ENCODE assay signal across 8 mouse cellular contexts in genomic region chr13:21166936-21167909, GRCm38 (mm10). TPM values are rescaled to one million over a fixed set of nuclear protein-coding genes. Genes with fewer than 3 reads are reported as not detected.
DNase-seq lines count a peak whose midpoint lies in the region; ATAC-seq and TF ChIP-seq lines count a peak whose summit lies in the region.

No protein-coding gene starts in this region.

- under 1% methylated on average over 27 of the region's 27 CpGs for WGBS in embryonic facial prominence, embryonic 11.5 days
- WGBS in limb, embryonic 14.5 days, result under 1% methylated on average over 27 of the region's 27 CpGs
- WGBS in midbrain, embryonic 15.5 days, result under 1% methylated on average over 27 of the region's 27 CpGs

- no peaks in the 10 kb centered on the region for H3K9me3 ChIP-seq in embryonic facial prominence, embryonic 11.5 days (replicated peaks; ENCODE audit: control insufficient read depth, low read length)
- no peaks in the 10 kb centered on the region for H3K9me3 ChIP-seq in limb, embryonic 14.5 days (ENCODE audit: control insufficient read depth, low read length)
- H3K9me3 ChIP-seq in midbrain, embryonic 15.5 days, result no peaks in the 10 kb centered on the region

- no peaks in the 10 kb centered on the region for H3K4me1 ChIP-seq in embryonic facial prominence, embryonic 11.5 days (ENCODE audit: control insufficient read depth, insufficient read depth, low read length)
- H3K4me1 ChIP-seq in limb, embryonic 14.5 days (ENCODE audit: control insufficient read depth, insufficient read depth, low read length), result peaks cover 6% of the 10 kb centered on the region; the same call in 1 of the 2 replicates
- peaks cover 21% of the 10 kb centered on the region for H3K4me1 ChIP-seq in midbrain, embryonic 15.5 days

- H3K36me3 ChIP-seq in embryonic facial prominence, embryonic 11.5 days (replicated peaks; ENCODE audit: control insufficient read depth, insufficient read depth, low read depth, low read length), result no peaks in the 10 kb centered on the region
- H3K36me3 ChIP-seq in limb, embryonic 14.5 days (ENCODE audit: control insufficient read depth, insufficient read depth, low read length), result no peaks in the 10 kb centered on the region
- H3K36me3 ChIP-seq in midbrain, embryonic 15.5 days (replicated peaks), result no peaks in the 10 kb centered on the region

- peak overlapping the region; percentile 10; the same call in 1 of the 2 replicates for H3K9ac ChIP-seq in embryonic facial prominence, embryonic 11.5 days (replicated peaks; ENCODE audit: low read length)
- H3K9ac ChIP-seq in limb, embryonic 14.5 days (ENCODE audit: low read depth, low read length, severe bottlenecking), result peak overlapping the region; percentile 45
- H3K9ac ChIP-seq in midbrain, embryonic 15.5 days, result peak overlapping the region; percentile 34

- no peak overlapping the region for H3K27ac ChIP-seq in embryonic facial prominence, embryonic 11.5 days (replicated peaks; ENCODE audit: low read depth, low read length)
- peak overlapping the region; percentile 15 for H3K27ac ChIP-seq in limb, embryonic 14.5 days (replicated peaks; ENCODE audit: low read depth, low read length)
- peak overlapping the region; percentile 25; the same call in 1 of the 2 replicates for H3K27ac ChIP-seq in midbrain, embryonic 15.5 days

- peak; percentile 40; the same call in 1 of the 2 replicates for ATAC-seq in embryonic facial prominence, embryonic 11.5 days (replicated peaks; ENCODE audit: insufficient number of reproducible peaks, low FRiP score, low TSS enrichment, low read depth)
- ATAC-seq in limb, embryonic 14.5 days (ENCODE audit: low FRiP score, low read depth), result peak; percentile 60
- peak; percentile 70 for ATAC-seq in midbrain, embryonic 15.5 days (replicated peaks)

- H3K4me3 ChIP-seq in embryonic facial prominence, embryonic 11.5 days (ENCODE audit: low read depth, low read length), result peak overlapping the region; percentile 50
- peak overlapping the region; percentile 46 for H3K4me3 ChIP-seq in limb, embryonic 14.5 days (replicated peaks; ENCODE audit: low read length)
- peak overlapping the region; percentile 62 for H3K4me3 ChIP-seq in midbrain, embryonic 15.5 days

- no peak for TF ChIP-seq POLR2A in limb, embryonic 14.5 days (IDR thresholded peaks at IDR 0.05; ENCODE audit: borderline replicate concordance, extremely low read depth, insufficient read depth, insufficient read length)

- no peaks in the 10 kb centered on the region for H3K27me3 ChIP-seq in embryonic facial prominence, embryonic 11.5 days (ENCODE audit: control insufficient read depth, insufficient read depth, low read length)
- no peaks in the 10 kb centered on the region for H3K27me3 ChIP-seq in limb, embryonic 14.5 days (ENCODE audit: control insufficient read depth, insufficient read depth, low read length)
- no peaks in the 10 kb centered on the region for H3K27me3 ChIP-seq in midbrain, embryonic 15.5 days (replicated peaks)

- H3K4me2 ChIP-seq in embryonic facial prominence, embryonic 11.5 days (ENCODE audit: low read depth, low read length), result peak overlapping the region; percentile 19
- peak overlapping the region; percentile 80 for H3K4me2 ChIP-seq in limb, embryonic 14.5 days (replicated peaks; ENCODE audit: low read depth, low read length, severe bottlenecking)
- peak overlapping the region; percentile 87 for H3K4me2 ChIP-seq in midbrain, embryonic 15.5 days

- DNase-seq in 416B (ENCODE audit: low read depth), result peak; percentile 91
- peak; percentile 67 for DNase-seq in adrenal gland, adult 8-10 months
- peak; percentile 93 for DNase-seq in embryonic facial prominence, embryonic 11.5 days (ENCODE audit: low spot score)
- peak; percentile 95 for DNase-seq in heart, adult 11 months
- peak; percentile 64 for DNase-seq in kidney, adult 11 months
- DNase-seq in limb, embryonic 14.5 days (ENCODE audit: low spot score), result peak; percentile 93
- peak; percentile 75 to 85 for DNase-seq in spleen, postnatal 36 days (ENCODE audit: low spot score in 2 of 2)

RNA-seq across cellular contexts. Expression of gene Trim27, which starts 12.0 kb away (rescaled TPM):
- total RNA-seq in adrenal gland, adult 8-10 months (2022), result 10 to 100 TPM; 46.8 to 54.3 (median 52.6) TPM
- polyA plus RNA-seq in embryonic facial prominence, embryonic 11.5 days (2014; fragmentation: Nextera tagmentation; extraction: Ambion mirVana), result 148 and 160 TPM in 2 replicates
- 101 and 110 TPM in 2 replicates for polyA plus RNA-seq in limb, embryonic 14.5 days (2012; rRNA removed)
- 123 and 137 TPM in 2 replicates for polyA plus RNA-seq in limb, embryonic 14.5 days (2014; fragmentation: Nextera tagmentation; extraction: Ambion mirVana)
- polyA plus RNA-seq in midbrain, embryonic 15.5 days (2015; fragmentation: Nextera tagmentation; extraction: Ambion mirVana), result 81.0 and 89.9 TPM in 2 replicates

RNA-seq across cellular contexts. Expression of gene Olfr1368, which starts 21.6 kb away (rescaled TPM):
- not detected for total RNA-seq in adrenal gland, adult 8-10 months (2022)
- not detected in 2 replicates for polyA plus RNA-seq in embryonic facial prominence, embryonic 11.5 days (2014; fragmentation: Nextera tagmentation; extraction: Ambion mirVana)
- polyA plus RNA-seq in limb, embryonic 14.5 days (2012; rRNA removed), result not detected in 2 replicates
- not detected in 2 replicates for polyA plus RNA-seq in limb, embryonic 14.5 days (2014; fragmentation: Nextera tagmentation; extraction: Ambion mirVana)
- not detected in 2 replicates for polyA plus RNA-seq in midbrain, embryonic 15.5 days (2015; fragmentation: Nextera tagmentation; extraction: Ambion mirVana)

RNA-seq across cellular contexts. Expression of gene Olfr263, which starts 37.8 kb away (rescaled TPM):
- not detected for total RNA-seq in adrenal gland, adult 8-10 months (2022)
- polyA plus RNA-seq in embryonic facial prominence, embryonic 11.5 days (2014; fragmentation: Nextera tagmentation; extraction: Ambion mirVana), result not detected in 2 replicates
- polyA plus RNA-seq in limb, embryonic 14.5 days (2012; rRNA removed), result not detected in 2 replicates
- not detected in 2 replicates for polyA plus RNA-seq in limb, embryonic 14.5 days (2014; fragmentation: Nextera tagmentation; extraction: Ambion mirVana)
- not detected in 2 replicates for polyA plus RNA-seq in midbrain, embryonic 15.5 days (2015; fragmentation: Nextera tagmentation; extraction: Ambion mirVana)

RNA-seq across cellular contexts. Expression of gene Olfr1369-ps1, which starts 55.9 kb away (rescaled TPM):
- total RNA-seq in adrenal gland, adult 8-10 months (2022), result not detected
- not detected in 2 replicates for polyA plus RNA-seq in embryonic facial prominence, embryonic 11.5 days (2014; fragmentation: Nextera tagmentation; extraction: Ambion mirVana)
- polyA plus RNA-seq in limb, embryonic 14.5 days (2012; rRNA removed), result not detected in 2 replicates
- polyA plus RNA-seq in limb, embryonic 14.5 days (2014; fragmentation: Nextera tagmentation; extraction: Ambion mirVana), result not detected in 2 replicates
- polyA plus RNA-seq in midbrain, embryonic 15.5 days (2015; fragmentation: Nextera tagmentation; extraction: Ambion mirVana), result 0.05 TPM in 1 of 2 replicates, not detected in the other

Comparison
In these comparisons a context has a peak if more than half of its experiments do, and no peak if none do; other contexts are left out.
1. H3K4me2 ChIP-seq: peak in every context shown above with its lines; median percentile 87 in midbrain, embryonic 15.5 days; 80 in limb, embryonic 14.5 days; 19 in embryonic facial prominence, embryonic 11.5 days.